Mouse (Mus musculus) myocyte (in vitro differentiated cells): ENCODE measurements at regions not wholly inside any gene's neighbourhood (a gene's known extent, or its start where the extent isn't known, plus 50 kb on each side); places are given as distances from the start of the nearest gene placed in this dataset.

ENCODE experiments used
- MAX ChIP-seq: IDR thresholded peaks from one replicate; pipeline ENCODE4 v1.6.1; 2011; ENCODE audit warnings: low read depth, mild to moderate bottlenecking, control low read depth
- POLR2A ChIP-seq: IDR thresholded peaks from one replicate; pipeline ENCODE4 v1.6.1; 2011; ENCODE audit warnings: low read depth, mild to moderate bottlenecking, control low read depth, moderate library complexity; ENCODE audit not compliant: insufficient read length
- TCF12 ChIP-seq: IDR thresholded peaks from one replicate; pipeline ENCODE4 v1.6.1; 2011; ENCODE audit warnings: mild to moderate bottlenecking, control low read depth; ENCODE audit not compliant: poor library complexity, insufficient read depth, severe bottlenecking
- USF1 ChIP-seq: IDR thresholded peaks from one replicate; pipeline ENCODE4 v1.6.1; 2011; ENCODE audit warnings: low read depth, mild to moderate bottlenecking, control low read depth, moderate library complexity

DNA sequence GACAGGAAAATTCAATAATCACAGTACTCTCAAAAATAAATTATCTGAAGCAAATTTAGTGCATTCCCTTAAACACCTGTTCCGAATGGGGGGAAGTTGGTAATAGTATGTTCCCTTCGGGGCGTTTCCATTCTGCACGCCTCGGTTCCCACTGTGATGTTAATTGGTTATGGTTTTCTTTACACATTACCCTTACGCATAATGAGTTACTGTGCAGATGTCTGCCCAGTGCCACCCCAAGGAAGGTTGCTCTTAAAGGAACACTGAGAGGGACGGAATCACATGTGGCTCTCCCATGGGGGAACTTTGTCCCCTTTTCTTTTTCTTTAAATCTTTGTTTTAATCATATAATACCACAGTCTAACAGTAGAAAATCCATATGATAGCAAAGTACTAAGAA, 217.5 kb downstream of the Zfp36l1 start:
- TF ChIP-seq POLR2A (no peak), MAX (no peak), USF1 (no peak), TCF12 (no peak)
